Mouse (Mus musculus): ENCODE measurements around the gene Abhd14a.

DNA sequence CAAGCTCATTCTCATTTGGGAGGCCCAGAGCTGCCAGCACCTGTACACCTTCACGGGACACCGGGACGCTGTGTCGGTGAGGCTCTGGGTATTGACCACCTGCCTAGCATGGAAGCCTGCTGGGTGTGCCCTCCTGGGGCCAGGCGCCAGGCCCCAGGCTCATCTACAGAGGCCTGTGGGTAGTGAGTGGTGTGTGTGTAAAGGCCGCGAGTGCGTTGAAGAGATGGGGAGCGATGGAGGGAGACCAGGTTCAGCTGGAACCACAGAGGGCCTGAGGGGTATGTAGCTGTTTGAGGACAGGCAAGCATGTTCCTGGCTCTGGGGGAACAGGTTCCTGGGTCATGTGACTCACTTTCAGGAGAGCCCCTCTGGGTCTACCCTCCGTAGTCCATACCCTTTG lies 35.7 kb upstream of the Abhd14a start:
- no peak for TF ChIP-seq CTCF (conservative IDR thresholded peaks at IDR 0.05; ENCODE audit: low read length)
- no peak for TF ChIP-seq NANOG (IDR thresholded peaks at IDR 0.05; ENCODE audit: borderline replicate concordance, low read length)
- TF ChIP-seq POU5F1 (IDR thresholded peaks at IDR 0.05; ENCODE audit: borderline replicate concordance, low read length) = no peak
